Mouse (Mus musculus) left cerebral cortex, postnatal 25 days (tissue): Measurements from ENCODE around the gene Pde4d. TPM values are rescaled to one million over a fixed set of nuclear protein-coding genes. Genes with fewer than 3 reads are reported as not detected.

Experiments
- DNase-seq, 2 experiments: peaks; one replicate each; pipeline ENCODE4 v3.0.0; 2022; ENCODE audit warnings: low spot score in 2 of 2, mixed read lengths in 1 of 2
- intact Hi-C: fragments of 180-260 bp; cut with DNase I; formaldehyde crosslinking; loops from one replicate; pipeline ENCODE4 v1.15.1; 2025
- total RNA-seq, 2 experiments: library from RNA; stranded (reverse); gene quantifications; 2 replicates each; pipeline ENCODE4 v1.2.3; 2021

Gene Pde4d
- total RNA-seq, 2 experiments from 2014 or later: 108 to 116 TPM

- no peak for DNase-seq
- intact Hi-C loops: no loop called here
These were observed 1036.4 kb downstream of the Pde4d start for GRCm38 (mm10) chr13:109486166-109486565.

GRCm38 (mm10) chr13:109487378-109487777 is 1037.6 kb downstream of the Pde4d start:
- intact Hi-C loops: no loop called here
- peak in 1 of 2 experiments; percentile 18 for DNase-seq

- no peak for DNase-seq
- intact Hi-C loops: no loop called here
These were observed 1041.1 kb downstream of the Pde4d start for GRCm38 (mm10) chr13:109490853-109491252.

- intact Hi-C loops: no loop called here
- DNase-seq: no peak
These were observed 1042.1 kb downstream of the Pde4d start for GRCm38 (mm10) chr13:109491829-109492228.

- DNase-seq: peak; percentile 11 to 31
- intact Hi-C loops: no loop called here
These were observed 1050.6 kb downstream of the Pde4d start for GRCm38 (mm10) chr13:109500336-109500735.

- intact Hi-C loops: no loop called here
- DNase-seq: no peak
These were observed 1053.0 kb downstream of the Pde4d start for GRCm38 (mm10) chr13:109502796-109503195.

GRCm38 (mm10) chr13:109506754-109507153 is 1057.0 kb downstream of the Pde4d start:
- DNase-seq: no peak
- intact Hi-C loops: no loop called here

- DNase-seq: no peak
- intact Hi-C loops: no loop called here
These were observed 1058.7 kb downstream of the Pde4d start for GRCm38 (mm10) chr13:109508472-109508871.

GRCm38 (mm10) chr13:109518194-109518593 is 1068.4 kb downstream of the Pde4d start:
- intact Hi-C loops: loop anchor here (5.0 kb wide), 1 partner anchor 176 kb away; no protein-coding TSS in a partner anchor
- DNase-seq: no peak

- DNase-seq: no peak
- intact Hi-C loops: loop anchor here (5.0 kb wide), 1 partner anchor 177 kb away; no protein-coding TSS in a partner anchor
These were observed 1069.7 kb downstream of the Pde4d start for GRCm38 (mm10) chr13:109519485-109519884.

- intact Hi-C loops: loop anchor here (5.0 kb wide), 1 partner anchor 178 kb away; no protein-coding TSS in a partner anchor
These were observed 1070.4 kb downstream of the Pde4d start for GRCm38 (mm10) chr13:109519966-109520646.

GRCm38 (mm10) chr13:109533838-109534523 is 1084.2 kb downstream of the Pde4d start:
- no peak for DNase-seq
- intact Hi-C loops: no loop called here

More at GRCm38 (mm10) chr13:109519966-109520646, 1070.4 kb downstream of the Pde4d start:
- DNase-seq: no peak

- intact Hi-C loops: no loop called here
- no peak for DNase-seq
These were observed 1085.0 kb downstream of the Pde4d start for GRCm38 (mm10) chr13:109534709-109535284.

- DNase-seq: no peak
- intact Hi-C loops: no loop called here
These were observed 1086.9 kb downstream of the Pde4d start for GRCm38 (mm10) chr13:109536636-109537035.

GRCm38 (mm10) chr13:109539371-109539770 is 1089.6 kb downstream of the Pde4d start:
- intact Hi-C loops: no loop called here
- DNase-seq: no peak

GRCm38 (mm10) chr13:109544646-109545045 is 1094.9 kb downstream of the Pde4d start:
- intact Hi-C loops: loop anchor here (5.0 kb wide), 1 partner anchor 102 kb away; no protein-coding TSS in a partner anchor
- peak in 1 of 2 experiments; percentile 7 for DNase-seq

GRCm38 (mm10) chr13:109546337-109546736 is 1096.6 kb downstream of the Pde4d start:
- intact Hi-C loops: loop anchor here (2.0 to 5.0 kb wide), 2 partner anchors 104 to 318 kb away; no protein-coding TSS in a partner anchor
- no peak for DNase-seq

GRCm38 (mm10) chr13:109547006-109547587 is 1097.3 kb downstream of the Pde4d start:
- DNase-seq: no peak
- intact Hi-C loops: loop anchor here (2.0 to 5.0 kb wide), 2 partner anchors 105 to 318 kb away; no protein-coding TSS in a partner anchor

- intact Hi-C loops: loop anchor here (2.0 to 5.0 kb wide), 3 partner anchors 105 to 319 kb away; no protein-coding TSS in a partner anchor
These were observed 1098.0 kb downstream of the Pde4d start for GRCm38 (mm10) chr13:109547700-109548099.

GRCm38 (mm10) chr13:109548263-109548662 is 1098.5 kb downstream of the Pde4d start:
- intact Hi-C loops: loop anchor here (2.0 to 5.0 kb wide), 2 partner anchors 106 to 205 kb away; no protein-coding TSS in a partner anchor

More at GRCm38 (mm10) chr13:109547700-109548099, 1098.0 kb downstream of the Pde4d start:
- DNase-seq: peak; percentile 76 to 90

More at GRCm38 (mm10) chr13:109548263-109548662, 1098.5 kb downstream of the Pde4d start:
- no peak for DNase-seq
